Mouse (Mus musculus) hindbrain, embryonic 10.5 days (tissue): Measurements from ENCODE around the gene Gsta1. TPM values are rescaled to one million over a fixed set of nuclear protein-coding genes. Genes with fewer than 3 reads are reported as not detected.
"Not testable (repeated sequence)": the region's sequence is repeated elsewhere in the genome, so short reads cannot be mapped to it uniquely, and the experiment has no call there.

Source experiments
- DNase-seq: peaks from one replicate; pipeline ENCODE4 v3.0.0-alpha.2; 2017; ENCODE audit warnings: low spot score
- H3K27ac ChIP-seq: fragments of 300-500 bp; sonication (generic); 2 replicates; pipeline ENCODE4 v1.5.1; 2016; ENCODE audit warnings: mild to moderate bottlenecking, moderate library complexity
- H3K27me3 ChIP-seq: fragments of 300-500 bp; sonication (generic); 2 replicates; pipeline ENCODE4 v1.6.1; 2016; ENCODE audit warnings: mild to moderate bottlenecking; ENCODE audit not compliant: poor library complexity, insufficient read depth, severe bottlenecking
- H3K36me3 ChIP-seq: fragments of 300-500 bp; sonication (generic); 2 replicates; pipeline ENCODE4 v1.6.1; 2016; ENCODE audit warnings: mild to moderate bottlenecking, moderate library complexity
- H3K4me1 ChIP-seq: fragments of 300-500 bp; sonication (generic); replicated peaks from 2 replicates; pipeline ENCODE4 v1.6.1; 2016; ENCODE audit warnings: mild to moderate bottlenecking
- H3K4me3 ChIP-seq: fragments of 300-500 bp; sonication (generic); 2 replicates; pipeline ENCODE4 v1.5.1; 2016; ENCODE audit warnings: mild to moderate bottlenecking, moderate library complexity
- H3K9me3 ChIP-seq: fragments of 300-500 bp; sonication (generic); 2 replicates; pipeline ENCODE4 v1.6.1; 2016; ENCODE audit warnings: mild to moderate bottlenecking, moderate library complexity
- WGBS: fragments of 180-500 bp; shearing (Covaris S2); methylation state at CpG from one replicate; pipeline ENCODE4 v1.1.7; 2016; 5-methylcytosine and 5-hydroxymethylcytosine counted together
- polyA plus RNA-seq: library from polyadenylated mRNA; unstranded; fragments of >200 nt; fragmentation: Nextera tagmentation; extraction: Ambion mirVana; gene quantifications from 2 replicates; pipeline ENCODE4 v1.2.1, GENCODE M21; 2016

Gene Gsta1
- polyA plus RNA-seq, 1 experiment from 2014 or later, result not detected

DNA sequence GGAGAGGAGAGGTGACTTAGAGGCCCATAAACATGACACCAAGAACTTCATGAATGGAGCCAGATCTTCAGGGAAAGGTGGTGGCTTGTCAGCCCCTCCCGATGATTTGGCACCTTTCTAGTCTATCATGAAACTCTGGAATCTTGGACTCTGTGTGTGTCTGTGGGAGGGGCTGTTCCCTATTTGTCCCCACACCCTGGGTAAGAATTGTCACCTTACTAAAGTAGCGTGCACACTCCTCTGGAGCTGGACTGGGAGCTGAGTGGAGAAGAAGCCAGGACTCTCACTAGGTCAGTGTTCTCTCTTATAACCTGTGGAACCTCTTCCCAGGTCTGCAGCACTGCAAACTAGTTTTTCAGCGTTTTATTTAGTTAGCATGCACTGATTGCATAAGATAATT, 26.5 kb downstream of the Gsta1 start, which contains the start of gene Gm3776:
Gene Gm3776 (plus strand): TSS at position 216 of the 400 bp plus-strand sequence.
- H3K36me3 ChIP-seq, DNase-seq, H3K4me1 ChIP-seq, H3K27ac ChIP-seq, H3K4me3 ChIP-seq, H3K27me3 ChIP-seq, H3K9me3 ChIP-seq: not testable (repeated sequence)
- WGBS, result 83% methylated on average over 2 of the region's 3 CpGs

DNA sequence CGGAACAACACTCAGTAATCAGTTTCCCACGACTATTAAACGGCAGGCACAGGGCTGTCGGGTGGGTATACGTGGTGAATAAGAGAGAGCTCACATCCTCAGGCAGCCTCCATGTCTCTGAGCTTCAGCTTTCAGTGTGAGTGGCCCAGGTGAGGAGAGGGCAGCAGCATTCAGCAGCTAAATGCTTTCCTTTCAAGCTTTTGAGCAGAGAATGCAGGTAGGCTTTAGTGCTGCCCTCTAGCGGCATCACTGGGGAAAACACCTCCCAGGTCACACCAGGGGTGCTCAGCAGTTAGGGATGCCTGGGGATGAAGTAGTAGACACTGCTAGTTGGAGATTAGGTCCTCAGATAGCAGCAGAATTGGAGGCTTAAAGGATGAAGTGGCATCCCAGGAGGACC, 29.2 kb downstream of the Gsta1 start:
- H3K4me3 ChIP-seq, H3K9me3 ChIP-seq, H3K36me3 ChIP-seq, H3K27me3 ChIP-seq, H3K4me1 ChIP-seq, H3K27ac ChIP-seq, DNase-seq: not testable (repeated sequence)
- WGBS, result 0% methylated on average over 1 of the region's 6 CpGs

DNA sequence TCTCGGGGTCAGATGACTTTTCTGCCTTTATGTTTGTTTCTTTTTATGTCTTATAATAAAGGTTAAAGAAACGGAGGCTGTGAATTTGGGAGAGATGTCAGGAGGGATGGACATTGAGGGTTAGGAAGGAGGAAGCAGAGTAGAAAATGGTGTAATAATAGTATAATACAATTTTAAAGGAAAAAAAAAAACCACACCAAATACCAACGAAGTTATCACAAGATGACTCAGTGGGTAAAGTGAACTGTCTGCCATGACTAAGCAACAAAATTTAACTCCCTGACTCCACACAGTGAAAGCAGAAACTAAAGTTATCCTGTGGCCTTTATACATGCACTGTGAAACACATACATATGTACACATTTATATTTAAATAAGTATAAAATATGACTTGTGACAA, 40.5 kb downstream of the Gsta1 start:
- not testable (repeated sequence) for H3K4me1 ChIP-seq, H3K36me3 ChIP-seq, H3K27me3 ChIP-seq, DNase-seq, H3K9me3 ChIP-seq, H3K4me3 ChIP-seq, H3K27ac ChIP-seq
- WGBS, result 86% methylated on average over 3 of the region's 3 CpGs

- H3K4me1 ChIP-seq, H3K27me3 ChIP-seq, H3K4me3 ChIP-seq, H3K27ac ChIP-seq, DNase-seq, H3K9me3 ChIP-seq, H3K36me3 ChIP-seq: not testable (repeated sequence)
- WGBS, result 83% methylated on average over 4 of the region's 4 CpGs
Measured at GRCm38 (mm10) chr9:78282002-78282711, 51.7 kb downstream of the Gsta1 start.

- H3K4me1 ChIP-seq, H3K9me3 ChIP-seq, H3K4me3 ChIP-seq, H3K27me3 ChIP-seq, H3K27ac ChIP-seq, DNase-seq, H3K36me3 ChIP-seq: not testable (repeated sequence)
- WGBS, result 96% methylated on average over 1 of the region's 1 CpGs
Measured at GRCm38 (mm10) chr9:78289063-78289462, 58.6 kb downstream of the Gsta1 start.

GRCm38 (mm10) chr9:78289723-78290122, 59.3 kb downstream of the Gsta1 start, which contains the start of gene Gm10639:
Gm10639 (plus strand) TSS chr9:78289923.
- H3K27ac ChIP-seq, H3K27me3 ChIP-seq, DNase-seq, H3K9me3 ChIP-seq, H3K4me1 ChIP-seq, H3K36me3 ChIP-seq, H3K4me3 ChIP-seq: not testable (repeated sequence)
- WGBS, result 86% methylated on average over 3 of the region's 3 CpGs

Other genes with a start within 250 kb of the Gsta1 start
- 0.21 TPM in 1 of 2 replicates, not detected in the other for gene Gcm1, start 178.7 kb upstream of the Gsta1 start, polyA plus RNA-seq
- gene Fbxo9, start 121.6 kb upstream of the Gsta1 start, polyA plus RNA-seq, result 25.0 and 27.8 TPM in 2 replicates
- gene Ick, start 121.5 kb upstream of the Gsta1 start, polyA plus RNA-seq, result 37.7 and 39.1 TPM in 2 replicates
- gene Gsta4, start 47.9 kb upstream of the Gsta1 start, polyA plus RNA-seq, result 58.1 and 60.9 TPM in 2 replicates
- gene Gm3776, start 26.5 kb downstream of the Gsta1 start, polyA plus RNA-seq, result not detected in 2 replicates
- gene Gm10639, start 59.3 kb downstream of the Gsta1 start, polyA plus RNA-seq, result not detected in 2 replicates
- gene Omt2a, start 84.1 kb downstream of the Gsta1 start, polyA plus RNA-seq, result not detected in 2 replicates
- gene Omt2b, start 96.9 kb downstream of the Gsta1 start, polyA plus RNA-seq, result not detected in 2 replicates
- not detected in 2 replicates for gene Gsta2, start 125.1 kb downstream of the Gsta1 start, polyA plus RNA-seq
- 0.37 and 0.54 TPM in 2 replicates for gene Dppa5a, start 137.5 kb downstream of the Gsta1 start, polyA plus RNA-seq
- 1.6 and 2.8 TPM in 2 replicates for gene Ooep, start 148.1 kb downstream of the Gsta1 start, polyA plus RNA-seq
- 0.10 and 0.21 TPM in 2 replicates for gene Ddx43, start 165.1 kb downstream of the Gsta1 start, polyA plus RNA-seq
- 0.20 and 0.46 TPM in 2 replicates for gene Cgas, start 212.6 kb downstream of the Gsta1 start, polyA plus RNA-seq
- gene Mto1, start 217.6 kb downstream of the Gsta1 start, polyA plus RNA-seq, result 22.6 and 25.1 TPM in 2 replicates
- gene Gm17324, start 218.1 kb downstream of the Gsta1 start, polyA plus RNA-seq, result 0.55 and 0.68 TPM in 2 replicates